Mouse (Mus musculus) cerebellum, postnatal 10 days (tissue): ENCODE measurements around the gene Dnajc27.

Source experiments
- DNase-seq, 2 experiments: peaks; one replicate each; pipeline ENCODE4 v3.0.0; 2021; ENCODE audit warnings: mixed read lengths in 2 of 2

Dnajc27 gene

DNA sequence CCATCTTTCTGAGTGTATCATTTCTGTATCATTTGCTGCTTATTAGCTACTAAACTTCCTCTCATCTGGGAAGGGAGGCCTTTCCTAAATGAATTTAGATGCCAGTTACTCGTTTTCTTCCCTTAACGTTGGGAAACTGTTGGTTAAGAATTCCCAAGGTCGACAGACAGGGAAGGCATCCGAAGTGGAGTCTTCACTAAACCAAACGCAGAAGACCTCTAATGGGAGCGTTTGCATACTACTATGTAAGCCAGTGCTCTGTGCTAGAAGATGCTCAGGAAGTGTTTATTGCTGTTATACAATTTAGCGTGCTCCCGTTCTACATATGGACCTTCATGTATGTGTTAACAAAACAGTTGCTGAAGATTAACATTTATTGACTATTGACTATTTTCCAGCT is 1.1 kb downstream of the Dnajc27 start:
- peak in 1 of 2 experiments; percentile 24 for DNase-seq

DNA sequence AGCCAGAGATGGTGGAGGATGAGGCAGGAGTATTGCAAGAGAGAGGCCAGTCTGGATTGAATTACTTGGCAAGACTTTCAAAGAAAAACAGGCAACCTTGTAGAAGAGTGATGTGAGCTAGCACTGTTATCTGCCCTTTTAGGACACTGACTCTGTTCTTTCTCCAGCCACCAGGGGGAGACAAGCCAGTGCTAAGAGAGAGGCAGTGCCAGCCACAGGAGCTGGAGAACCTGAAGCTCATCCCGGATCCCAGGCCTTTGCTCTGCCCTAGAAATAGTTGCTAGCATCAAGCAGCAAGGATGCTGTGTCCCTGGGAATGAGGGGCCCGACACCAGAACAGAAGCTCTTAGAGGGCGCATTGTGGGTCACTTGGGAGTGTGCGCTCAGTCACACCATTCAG is 25.0 kb downstream of the Dnajc27 start:
- peak; percentile 92 to 94 for DNase-seq

DNA sequence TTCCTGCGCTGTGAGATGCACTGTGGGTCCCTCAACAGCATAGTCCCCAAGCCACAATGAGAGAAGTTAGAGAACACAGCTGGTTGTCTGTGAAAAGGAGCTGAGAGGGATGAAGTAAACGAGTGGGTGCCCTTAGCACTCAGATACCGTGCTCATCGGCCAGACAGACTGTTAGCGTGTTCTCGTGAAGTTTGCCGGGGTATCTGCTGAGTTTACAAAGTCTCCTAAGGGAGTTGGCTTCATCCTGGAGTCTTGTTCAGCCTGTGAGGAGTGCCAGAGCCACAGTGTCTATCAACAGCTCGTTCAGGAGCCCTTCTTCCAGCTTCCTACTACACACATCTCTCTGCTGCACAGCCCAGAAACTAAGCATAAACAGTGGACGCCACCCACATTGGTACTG is 33.7 kb downstream of the Dnajc27 start:
- DNase-seq, result no peak

DNA sequence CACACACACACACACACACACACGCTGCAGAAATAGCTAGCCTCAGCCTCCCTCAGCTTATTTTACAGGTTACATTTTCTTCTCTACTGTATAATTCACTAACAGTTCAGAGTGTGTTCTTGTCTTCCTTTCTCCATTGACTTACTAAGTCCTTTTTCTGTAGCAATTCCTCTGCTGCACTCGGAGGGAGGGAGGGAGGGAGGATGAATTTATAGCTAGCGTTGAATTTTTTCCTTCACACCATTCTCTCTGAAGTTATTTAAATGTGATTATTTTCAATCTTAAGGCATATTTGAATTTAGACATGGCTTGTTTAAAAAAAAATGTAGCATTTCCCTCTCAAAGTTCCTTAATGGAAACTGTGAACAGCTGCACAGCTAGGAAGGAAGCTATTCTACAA is 34.8 kb downstream of the Dnajc27 start:
- DNase-seq, result no peak

DNA sequence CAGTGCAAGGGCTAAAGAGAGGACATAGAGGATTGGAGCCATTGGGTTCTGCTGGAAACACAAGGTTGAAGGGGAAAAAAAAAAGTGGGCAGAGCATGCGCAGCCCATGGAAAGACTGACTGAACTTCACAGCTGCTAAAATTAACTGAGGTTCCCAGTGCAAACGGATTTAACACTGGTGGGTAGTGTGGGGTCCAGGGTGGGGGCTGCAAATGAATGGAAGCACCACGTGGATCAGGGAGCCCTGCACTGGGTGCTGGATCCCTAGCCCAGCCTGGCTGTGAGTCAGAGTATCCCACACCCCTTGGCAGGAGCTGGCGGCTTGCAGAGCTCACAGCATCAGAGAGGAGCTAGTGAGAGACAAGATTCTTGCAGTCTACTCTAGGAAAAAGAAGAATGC is 35.2 kb downstream of the Dnajc27 start:
- no peak for DNase-seq

DNA sequence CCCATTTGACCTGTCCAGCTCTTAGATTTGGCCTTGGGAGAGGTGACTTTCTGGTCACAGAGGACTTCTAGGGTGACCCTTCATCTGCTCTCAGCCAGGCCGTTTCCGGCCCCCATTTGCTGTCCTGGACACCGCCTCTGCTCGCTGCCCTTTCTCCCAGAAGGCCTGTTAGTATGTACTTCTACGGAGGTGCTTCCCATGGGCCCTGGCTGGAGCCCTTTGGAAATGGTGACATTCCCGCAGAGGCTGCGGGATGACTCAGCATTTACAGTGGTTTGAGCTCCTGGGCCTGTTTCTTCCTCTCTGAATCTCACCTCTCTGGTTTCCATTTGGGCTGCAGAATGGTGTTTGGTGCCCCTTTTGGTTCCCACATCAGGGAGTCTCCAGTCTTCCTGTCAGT is 45.0 kb downstream of the Dnajc27 start:
- DNase-seq, result no peak

DNA sequence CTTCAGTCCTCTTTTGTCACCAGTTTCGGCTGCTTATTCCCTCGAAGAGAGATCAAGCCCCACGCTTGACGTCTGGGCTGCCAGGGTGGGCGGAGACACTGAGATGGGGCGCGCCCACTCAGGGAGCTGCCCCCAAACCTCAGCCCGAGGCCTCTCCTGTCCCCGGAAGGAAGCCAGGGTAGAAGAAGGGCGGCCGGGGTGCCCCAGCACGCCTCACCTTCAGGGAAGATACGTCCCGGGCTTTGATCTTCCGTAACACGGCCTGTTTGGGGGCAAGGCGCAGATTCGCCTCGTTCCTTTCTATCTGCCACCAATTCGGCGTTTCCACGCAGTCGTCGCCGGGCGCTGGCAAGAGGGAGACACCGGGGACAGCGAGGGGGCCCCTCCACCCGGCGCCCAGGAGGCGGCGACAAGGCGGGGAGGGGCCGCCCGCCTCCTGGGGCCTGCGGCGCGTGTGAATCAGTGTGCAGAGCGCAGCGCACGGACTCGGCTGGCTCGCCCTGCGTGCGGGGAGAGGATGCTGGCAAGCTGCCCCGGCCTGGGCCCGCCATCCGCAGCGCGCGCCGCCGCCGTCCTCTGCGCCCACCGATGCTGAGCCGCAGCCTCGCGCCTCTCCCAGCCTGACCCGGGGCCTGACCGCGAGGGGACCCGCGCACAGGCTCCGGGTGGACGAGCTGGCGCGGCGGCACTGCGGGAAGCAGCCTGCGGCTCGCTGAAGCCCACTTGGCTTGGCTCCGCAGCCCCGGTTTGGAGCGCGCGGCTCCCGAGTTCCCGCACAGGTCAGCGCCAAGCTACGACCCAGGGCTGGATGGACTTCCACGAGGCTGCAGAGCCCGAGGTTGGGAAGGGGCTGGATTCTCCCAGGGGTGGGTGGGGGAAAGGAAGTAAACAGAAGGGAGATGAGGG is 50.8 kb downstream of the Dnajc27 start, which contains the start of gene Adcy3:
Adcy3 (plus strand) TSS at position 163 of the 906 bp plus-strand sequence.
- peak; percentile 88 to 90 for DNase-seq

DNA sequence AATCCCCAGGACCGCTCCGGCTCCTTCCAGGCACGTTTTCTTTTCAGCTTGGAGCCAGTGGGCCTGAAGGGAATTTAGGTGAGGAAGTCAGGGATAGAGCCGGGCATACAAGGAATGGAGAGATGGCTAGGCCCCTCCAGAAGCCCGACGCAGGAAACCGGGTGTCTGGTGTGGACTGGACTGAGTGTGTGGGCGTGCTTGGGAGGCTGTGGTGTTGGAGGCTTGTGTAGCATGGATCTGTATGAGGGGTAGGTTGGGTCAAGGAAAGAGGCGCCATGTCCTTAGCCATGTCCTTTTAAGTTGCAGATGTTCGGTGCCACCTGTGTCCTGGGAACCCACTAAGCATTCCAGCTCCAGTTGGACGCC is 51.4 kb downstream of the Dnajc27 start:
- DNase-seq, result no peak

DNA sequence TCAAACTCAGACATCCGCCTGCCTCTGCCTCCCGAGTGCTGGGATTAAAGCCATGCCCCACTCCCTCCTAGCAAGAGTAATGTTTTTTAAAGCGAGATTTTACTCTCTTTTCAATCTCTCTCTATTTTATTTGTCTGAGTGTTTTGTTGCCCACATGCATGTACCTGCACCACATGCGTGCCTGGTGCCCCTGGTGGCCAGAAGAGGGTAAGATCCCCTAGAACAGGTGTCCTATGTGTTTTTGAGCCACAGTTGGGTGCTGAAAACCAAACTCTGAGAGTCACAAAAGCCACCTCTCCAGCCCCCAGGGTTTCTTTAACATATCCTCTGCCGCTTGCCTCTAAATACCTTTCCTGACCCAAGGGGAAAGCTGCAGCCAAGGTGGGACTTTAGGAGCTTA is 60.8 kb downstream of the Dnajc27 start:
- no peak for DNase-seq

DNA sequence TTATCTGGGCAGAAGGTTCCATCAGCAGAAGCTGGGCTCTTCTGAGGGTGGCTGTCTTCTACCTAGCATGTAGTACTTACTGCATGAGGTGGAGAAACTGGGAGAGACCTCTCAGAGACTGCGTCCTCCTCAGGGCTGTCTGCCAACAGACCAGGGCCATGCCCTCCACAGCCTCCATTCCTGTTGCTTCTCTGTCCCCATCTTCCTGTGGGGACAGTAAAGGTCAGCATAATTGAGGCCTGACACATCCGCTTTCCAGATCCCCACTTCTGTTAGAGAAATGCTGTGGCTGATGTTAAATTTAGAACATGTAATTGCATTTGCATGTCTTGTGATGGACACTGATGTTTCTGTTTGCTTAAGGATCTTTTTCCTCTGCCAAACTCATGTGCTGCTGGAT is 68.6 kb downstream of the Dnajc27 start:
- no peak for DNase-seq

DNA sequence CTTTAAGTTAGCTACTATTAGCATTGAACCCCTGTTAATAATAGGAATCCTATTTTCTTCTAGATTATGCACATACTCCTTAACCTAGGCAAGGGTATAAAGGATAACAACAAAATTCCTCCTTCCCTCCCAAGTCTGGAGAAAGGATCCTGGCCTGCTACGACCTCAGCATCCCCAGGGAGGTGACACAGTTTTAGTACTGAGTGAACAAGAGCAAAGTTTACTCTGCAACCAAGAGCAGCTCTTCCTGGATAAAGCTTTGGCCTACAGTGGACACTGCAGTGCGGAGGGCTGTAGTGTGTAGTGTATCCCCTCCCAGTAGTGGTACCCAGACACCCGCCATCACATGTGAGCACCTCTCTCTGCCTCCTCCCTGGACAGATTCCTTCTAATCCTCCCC is 69.6 kb downstream of the Dnajc27 start:
- no peak for DNase-seq

DNA sequence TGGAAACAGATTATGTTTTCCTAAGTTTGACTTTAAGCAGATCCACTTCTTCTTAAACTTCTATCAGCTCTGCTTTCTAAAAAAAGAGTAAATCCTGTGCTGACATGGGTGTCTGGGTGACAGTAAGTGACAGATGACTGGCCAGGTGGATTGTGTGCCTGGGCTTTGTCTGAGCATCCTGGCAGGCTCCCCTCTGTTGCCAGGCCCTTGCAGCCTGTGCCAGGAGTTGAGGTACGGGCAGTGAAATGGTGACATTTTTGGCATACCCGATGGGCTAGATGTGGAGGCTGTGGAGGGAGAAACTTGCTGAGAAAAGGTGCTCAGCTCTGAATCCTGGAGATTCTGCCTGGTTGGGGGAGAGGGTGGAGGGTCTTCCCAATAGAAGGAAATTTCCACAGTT is 75.1 kb downstream of the Dnajc27 start:
- DNase-seq, result peak; percentile 79 to 83

DNA sequence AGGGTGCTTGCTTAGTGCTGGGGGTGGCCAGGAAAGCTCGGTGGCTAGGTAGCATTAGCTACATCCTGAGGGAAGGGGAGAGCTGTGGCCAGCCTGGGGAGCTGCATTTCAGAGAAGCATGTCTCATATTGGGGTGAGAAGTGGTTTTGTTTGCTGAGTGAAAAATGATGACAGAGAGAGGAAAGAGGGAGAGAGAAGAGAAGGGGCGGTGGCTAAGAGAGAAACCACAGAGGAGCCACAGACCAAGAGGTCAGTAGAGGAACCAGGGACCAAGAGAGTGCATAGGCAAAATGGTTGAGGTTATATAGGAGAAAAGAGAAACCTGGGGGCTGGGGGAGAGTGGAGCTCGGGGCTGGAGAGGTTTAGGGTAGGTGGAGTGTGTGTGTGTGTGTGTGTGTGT is 75.8 kb downstream of the Dnajc27 start:
- DNase-seq, result no peak

DNA sequence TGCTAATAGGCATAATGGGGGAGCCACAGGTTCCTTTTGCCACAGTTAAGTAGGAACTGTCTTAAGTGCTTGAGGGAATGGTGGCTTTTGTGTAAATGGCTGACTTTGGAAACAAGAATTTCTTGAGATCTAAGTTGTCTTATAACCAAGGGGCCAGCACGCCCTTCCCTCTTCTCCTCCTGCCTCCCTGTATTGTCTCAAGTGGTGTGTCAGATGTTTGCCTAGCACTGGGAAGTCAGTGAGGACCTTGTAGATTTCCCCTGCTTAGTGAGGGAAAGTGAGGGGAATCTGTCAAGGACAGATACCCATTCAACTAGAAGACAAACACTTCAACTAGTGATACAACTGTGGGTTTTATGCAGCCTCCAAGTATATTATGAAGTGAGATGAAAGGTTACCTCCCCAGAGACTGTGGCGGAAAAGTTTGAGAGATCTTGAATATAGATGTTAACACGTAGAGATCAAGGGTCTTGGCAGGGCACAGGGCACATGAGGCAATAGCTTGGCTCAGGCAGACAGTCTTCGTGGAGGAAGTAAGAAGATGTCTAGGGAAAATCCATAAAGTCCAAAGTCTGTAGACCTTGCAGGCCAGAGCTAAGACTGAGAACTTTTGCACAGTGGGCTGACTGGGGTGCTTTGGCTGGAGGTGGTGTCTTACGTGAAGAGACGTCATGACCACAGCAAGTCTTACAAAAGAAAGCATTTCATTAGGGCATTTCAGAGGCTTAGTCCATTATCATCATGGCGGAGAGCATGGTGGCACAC is 76.7 kb downstream of the Dnajc27 start:
- DNase-seq, result no peak
